Mouse (Mus musculus) heart, embryonic 12.5 days (tissue): ENCODE results near the gene Plppr1. TPM values are rescaled to one million over a fixed set of nuclear protein-coding genes. Genes with fewer than 3 reads are reported as not detected.

Experiments
- ATAC-seq: fragments of 200-750 bp; cut with Nextera tagmentation; 2 replicates; pipeline ENCODE4 v1.8.0; 2017; ENCODE audit warnings: moderate TSS enrichment, moderate library complexity; ENCODE audit not compliant: insufficient number of reproducible peaks, low FRiP score
- H3K27ac ChIP-seq: fragments of 300-500 bp; sonication (generic); 2 replicates; pipeline ENCODE4 v1.5.1; 2016; ENCODE audit warnings: mild to moderate bottlenecking, moderate library complexity; ENCODE audit not compliant: poor library complexity, severe bottlenecking
- H3K27me3 ChIP-seq: fragments of 300-500 bp; sonication (generic); replicated peaks from 2 replicates; pipeline ENCODE4 v1.6.1; 2016; ENCODE audit warnings: mild to moderate bottlenecking, moderate library complexity
- H3K36me3 ChIP-seq: fragments of 300-500 bp; sonication (generic); 2 replicates; pipeline ENCODE4 v1.6.1; 2016; ENCODE audit warnings: mild to moderate bottlenecking, moderate library complexity
- H3K4me1 ChIP-seq: fragments of 300-500 bp; sonication (generic); replicated peaks from 2 replicates; pipeline ENCODE4 v1.6.1; 2016; ENCODE audit warnings: mild to moderate bottlenecking
- H3K4me2 ChIP-seq: fragments of 300-500 bp; sonication (generic); 2 replicates; pipeline ENCODE4 v1.6.1; 2016; ENCODE audit warnings: mild to moderate bottlenecking, moderate library complexity
- H3K4me3 ChIP-seq: fragments of 300-500 bp; sonication (generic); 2 replicates; pipeline ENCODE4 v1.5.1; 2016; ENCODE audit warnings: mild to moderate bottlenecking
- H3K9ac ChIP-seq: fragments of 300-500 bp; sonication (generic); 2 replicates; pipeline ENCODE4 v1.6.1; 2016; ENCODE audit warnings: mild to moderate bottlenecking, moderate library complexity
- H3K9me3 ChIP-seq: fragments of 300-500 bp; sonication (generic); replicated peaks from 2 replicates; pipeline ENCODE4 v1.6.1; 2016; ENCODE audit warnings: mild to moderate bottlenecking, moderate library complexity
- WGBS: fragments of 180-500 bp; shearing (Covaris S2); methylation state at CpG from one replicate; pipeline ENCODE4 v1.1.7; 2016; 5-methylcytosine and 5-hydroxymethylcytosine counted together
- polyA plus RNA-seq: library from polyadenylated mRNA; unstranded; fragments of >200 nt; fragmentation: Nextera tagmentation; extraction: Ambion mirVana; gene quantifications from 2 replicates; pipeline ENCODE4 v1.2.1, GENCODE M21; 2016

Plppr1 gene
- polyA plus RNA-seq = 2.3 and 2.4 TPM in 2 replicates

DNA sequence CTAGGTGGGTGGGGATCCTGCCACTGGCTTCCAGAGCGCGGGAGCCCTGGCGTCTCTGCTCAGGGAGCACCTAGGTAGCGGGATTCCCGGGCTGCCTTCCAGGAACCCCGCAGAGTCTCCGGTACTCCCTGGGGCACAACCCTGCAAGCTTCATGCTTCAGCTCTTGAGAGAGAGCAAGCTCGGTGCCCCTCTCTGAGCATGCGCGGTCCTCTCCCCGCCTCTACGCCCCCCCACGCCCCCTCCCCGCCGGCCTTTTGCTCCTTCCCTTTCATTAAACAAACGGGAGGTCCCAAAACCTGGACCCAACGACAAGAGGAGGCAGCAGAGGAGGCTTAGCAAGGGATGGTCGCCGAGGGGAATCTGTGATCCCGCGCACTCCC lies at the start of gene Plppr1:
Gene Plppr1 (plus strand): TSS at position 253 of the 381 bp plus-strand sequence.
- no peaks in the 10 kb centered on the region for H3K9me3 ChIP-seq
- peak within 1 kb of the TSS; percentile 97 for H3K4me2 ChIP-seq
- H3K36me3 ChIP-seq = no peaks in the 10 kb centered on the region
- H3K4me1 ChIP-seq = peaks cover 19% of the 10 kb centered on the region
- WGBS = under 1% methylated on average over 18 of the region's 21 CpGs
- peak; percentile 77 for ATAC-seq
- H3K27ac ChIP-seq = no peak within 1 kb of the TSS; the same call in 1 of the 2 replicates
- H3K27me3 ChIP-seq = peaks cover 15% of the 10 kb centered on the region
- peak within 1 kb of the TSS; percentile 76 for H3K9ac ChIP-seq
- peak within 1 kb of the TSS; percentile 77 for H3K4me3 ChIP-seq

DNA sequence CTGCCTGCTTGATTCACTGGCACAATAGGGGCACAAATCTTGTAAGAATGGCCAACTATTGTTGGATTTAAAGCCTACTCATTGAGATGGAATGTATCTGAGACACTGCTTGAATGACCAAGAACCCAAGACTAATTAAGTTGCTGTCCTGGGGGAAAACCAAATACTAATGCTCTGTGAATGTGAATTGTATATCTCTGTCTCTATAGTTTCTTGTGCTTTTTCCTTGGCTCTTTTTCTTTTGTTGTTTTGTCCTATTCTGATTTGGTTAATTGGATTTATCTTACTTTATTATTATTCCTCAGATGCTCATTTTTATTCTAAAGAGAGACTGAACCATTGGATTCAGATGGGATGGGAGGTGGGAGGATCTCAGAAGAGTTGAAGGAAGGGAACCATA lies 42.4 kb upstream of the Plppr1 start:
- Histone ChIP-seq H3K4me1 (no peaks in the 10 kb centered on the region), H3K9me3 (no peaks in the 10 kb centered on the region), H3K27me3 (no peaks in the 10 kb centered on the region), H3K36me3 (no peaks in the 10 kb centered on the region), H3K4me2 (no peak overlapping the region), H3K9ac (no peak overlapping the region), H3K4me3 (no peak overlapping the region), H3K27ac (no peak overlapping the region)
- ATAC-seq = no peak

GRCm38 (mm10) chr4:49023221-49023620 lies 35.9 kb upstream of the Plppr1 start:
- Histone ChIP-seq H3K9me3 (no peaks in the 10 kb centered on the region), H3K27me3 (no peaks in the 10 kb centered on the region), H3K27ac (no peak overlapping the region), H3K4me1 (no peaks in the 10 kb centered on the region), H3K36me3 (no peaks in the 10 kb centered on the region), H3K4me2 (no peak overlapping the region), H3K9ac (no peak overlapping the region), H3K4me3 (no peak overlapping the region)
- WGBS = 94% methylated on average over 1 of the region's 1 CpGs
- ATAC-seq = no peak

- Histone ChIP-seq H3K4me3 (no peak overlapping the region), H3K4me2 (no peak overlapping the region), H3K9me3 (no peaks in the 10 kb centered on the region), H3K4me1 (0 out of 2 replicates have a peak, but pooled peaks cover 5% of the 10 kb centered on the region), H3K27me3 (no peaks in the 10 kb centered on the region), H3K9ac (no peak overlapping the region), H3K36me3 (no peaks in the 10 kb centered on the region), H3K27ac (no peak overlapping the region)
- WGBS = 47% methylated on average over 4 of the region's 4 CpGs
- ATAC-seq = no peak
These were observed 20.8 kb upstream of the Plppr1 start for GRCm38 (mm10) chr4:49038311-49038710.

- no peak for ATAC-seq
- Histone ChIP-seq H3K4me2 (no peak overlapping the region), H3K27ac (no peak overlapping the region), H3K4me3 (no peak overlapping the region), H3K36me3 (no peaks in the 10 kb centered on the region), H3K27me3 (no peaks in the 10 kb centered on the region), H3K9ac (no peak overlapping the region), H3K4me1 (0 out of 2 replicates have a peak, but pooled peaks cover 5% of the 10 kb centered on the region), H3K9me3 (no peaks in the 10 kb centered on the region)
- 79% methylated on average over 3 of the region's 3 CpGs for WGBS
These were observed 19.2 kb upstream of the Plppr1 start for GRCm38 (mm10) chr4:49039854-49040253.

GRCm38 (mm10) chr4:49041655-49042054 lies 17.4 kb upstream of the Plppr1 start:
- no peak overlapping the region for H3K27ac ChIP-seq
- H3K9ac ChIP-seq = no peak overlapping the region
- no peaks in the 10 kb centered on the region for H3K27me3 ChIP-seq
- H3K4me2 ChIP-seq = no peak overlapping the region
- no peak overlapping the region for H3K4me3 ChIP-seq
- ATAC-seq = no peak
- H3K4me1 ChIP-seq = 0 out of 2 replicates have a peak, but pooled peaks cover 5% of the 10 kb centered on the region
- no peaks in the 10 kb centered on the region for H3K9me3 ChIP-seq
- no peaks in the 10 kb centered on the region for H3K36me3 ChIP-seq
- WGBS = 46% methylated on average over 1 of the region's 1 CpGs

DNA sequence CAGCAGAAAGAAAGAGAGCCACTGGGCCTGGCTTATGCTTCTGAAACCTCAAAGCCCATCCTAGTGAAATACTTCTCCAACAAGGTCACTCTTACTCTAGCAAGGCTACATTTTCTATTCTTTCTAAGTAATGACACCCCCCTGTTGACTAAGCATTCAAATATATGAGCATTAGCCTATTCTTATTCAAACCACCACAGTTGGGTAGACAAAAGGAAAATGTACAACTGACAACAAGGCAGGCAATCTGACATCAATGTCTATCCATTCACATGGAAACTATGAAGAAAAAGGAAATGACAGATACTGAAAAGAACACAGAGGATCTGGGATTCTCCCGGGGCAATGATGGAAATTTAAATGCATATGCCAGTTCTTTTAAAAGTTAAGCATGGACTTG lies 8.4 kb upstream of the Plppr1 start:
- H3K27me3 ChIP-seq = peaks cover 4% of the 10 kb centered on the region
- WGBS = 80% methylated on average over 1 of the region's 1 CpGs
- H3K36me3 ChIP-seq = no peaks in the 10 kb centered on the region
- ATAC-seq = no peak
- no peak overlapping the region for H3K9ac ChIP-seq
- no peak overlapping the region for H3K4me2 ChIP-seq
- H3K9me3 ChIP-seq = no peaks in the 10 kb centered on the region
- H3K4me1 ChIP-seq = no peaks in the 10 kb centered on the region
- no peak overlapping the region for H3K4me3 ChIP-seq
- H3K27ac ChIP-seq = no peak overlapping the region

DNA sequence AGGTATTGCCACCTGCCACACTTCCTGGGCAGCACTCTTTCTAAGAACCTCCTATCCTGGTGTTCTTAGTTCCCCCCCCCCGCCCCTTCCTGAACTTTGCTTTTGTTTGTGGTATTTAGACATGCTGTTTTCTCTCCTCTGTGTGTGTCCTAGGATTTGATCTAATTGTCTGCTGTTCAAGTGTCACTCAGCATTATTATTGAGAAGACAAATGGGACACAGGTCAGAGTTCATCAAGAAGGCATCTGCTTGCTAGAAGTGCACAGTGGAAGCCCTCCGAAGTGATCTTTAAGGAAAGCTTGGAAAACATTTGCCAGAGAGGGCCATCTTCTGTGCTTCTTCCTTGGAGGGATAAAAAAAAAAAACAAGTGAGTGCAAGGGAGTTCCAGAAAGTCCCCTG lies 1.2 kb upstream of the Plppr1 start:
- H3K9ac ChIP-seq = no peak overlapping the region
- no peak overlapping the region for H3K27ac ChIP-seq
- peaks cover 19% of the 10 kb centered on the region for H3K4me1 ChIP-seq
- no peaks in the 10 kb centered on the region for H3K9me3 ChIP-seq
- no peak overlapping the region for H3K4me2 ChIP-seq
- H3K36me3 ChIP-seq = no peaks in the 10 kb centered on the region
- ATAC-seq = no peak
- H3K27me3 ChIP-seq = peaks cover 15% of the 10 kb centered on the region
- WGBS = 41% methylated on average over 2 of the region's 2 CpGs
- H3K4me3 ChIP-seq = no peak overlapping the region

GRCm38 (mm10) chr4:49058557-49058956 lies 516 bp upstream of the Plppr1 start:
- Histone ChIP-seq H3K27me3 (peaks cover 15% of the 10 kb centered on the region), H3K9me3 (no peaks in the 10 kb centered on the region), H3K4me2 (peak overlapping the region; percentile 97), H3K4me3 (peak overlapping the region; percentile 77), H3K4me1 (peaks cover 19% of the 10 kb centered on the region), H3K36me3 (no peaks in the 10 kb centered on the region), H3K27ac (no peak overlapping the region), H3K9ac (peak overlapping the region; percentile 76)
- no peak for ATAC-seq
- 5% methylated on average over 7 of the region's 7 CpGs for WGBS

DNA sequence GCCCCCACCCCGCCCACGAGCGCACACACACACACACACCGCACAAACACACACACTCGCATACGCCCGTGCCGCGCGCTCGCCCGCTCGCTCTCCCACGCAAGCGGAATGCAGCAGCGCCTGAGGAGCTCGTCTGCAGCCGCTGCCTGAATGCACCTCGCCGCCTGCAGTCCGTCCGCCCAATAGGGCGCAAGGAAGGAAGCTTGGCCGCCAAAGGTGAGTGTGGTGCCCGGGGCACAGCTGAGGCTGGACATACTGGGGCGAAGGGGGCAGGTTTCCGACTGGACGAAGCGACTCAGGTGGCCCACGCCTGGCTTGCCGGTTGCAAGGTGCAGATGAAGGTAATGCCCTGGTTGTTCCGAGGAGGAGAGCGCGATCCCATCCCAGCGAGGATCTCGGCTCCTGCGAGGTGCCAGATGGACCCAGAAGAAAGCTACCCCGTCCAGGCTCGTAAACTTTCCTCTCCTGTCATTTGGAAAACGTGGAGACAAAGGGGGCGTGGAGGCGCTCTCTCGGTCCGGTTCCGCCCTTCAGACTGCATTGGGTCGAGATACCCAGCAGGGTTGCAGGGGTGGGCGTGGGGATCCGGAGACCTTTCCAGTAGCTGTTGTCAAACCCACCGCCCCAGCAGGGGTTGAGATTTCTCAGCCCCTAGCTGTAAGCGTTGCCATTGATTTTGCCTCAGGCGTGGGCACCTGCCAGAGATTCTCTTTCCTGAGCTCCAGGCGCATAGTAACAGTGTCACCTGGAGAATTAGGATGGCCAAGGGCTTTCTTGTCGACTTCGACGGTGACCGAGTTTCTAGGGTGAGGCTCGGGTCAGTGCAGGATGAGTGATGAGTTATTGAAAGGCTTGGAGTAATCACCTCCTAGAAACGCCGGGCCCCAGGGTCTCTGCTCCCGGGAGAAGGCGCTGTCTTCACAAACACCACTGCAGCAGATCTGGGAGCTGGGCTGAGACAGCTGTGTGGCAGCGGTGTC lies 619 bp downstream of the Plppr1 start:
- Histone ChIP-seq H3K27ac (no peak overlapping the region; the same call in 1 of the 2 replicates), H3K9me3 (no peaks in the 10 kb centered on the region), H3K36me3 (no peaks in the 10 kb centered on the region), H3K27me3 (peaks cover 15% of the 10 kb centered on the region), H3K4me1 (peaks cover 26% of the 10 kb centered on the region), H3K4me3 (peak overlapping the region; percentile 77), H3K4me2 (peak overlapping the region; percentile 97), H3K9ac (peak overlapping the region; percentile 76)
- WGBS = under 1% methylated on average over 61 of the region's 62 CpGs
- ATAC-seq = peak; percentile 57

GRCm38 (mm10) chr4:49069471-49069870 lies 10.4 kb downstream of the Plppr1 start:
- WGBS = 83% methylated on average over 4 of the region's 4 CpGs
- Histone ChIP-seq H3K27me3 (no peaks in the 10 kb centered on the region), H3K4me2 (no peak overlapping the region), H3K27ac (no peak overlapping the region), H3K9me3 (no peaks in the 10 kb centered on the region), H3K9ac (no peak overlapping the region), H3K4me1 (0 out of 2 replicates have a peak, but pooled peaks cover 7% of the 10 kb centered on the region), H3K36me3 (no peaks in the 10 kb centered on the region), H3K4me3 (no peak overlapping the region)
- ATAC-seq = no peak
